Mouse (Mus musculus): ENCODE results near the gene Zbbx.

- TF ChIP-seq GATA1 (IDR thresholded peaks at IDR 0.05; ENCODE audit: low read length) (no peak), TAL1 (IDR thresholded peaks at IDR 0.05; ENCODE audit: low read length) (no peak)
Measured at GRCm38 (mm10) chr3:75164838-75165496, at the start of gene Zbbx.
